Mouse (Mus musculus) adrenal gland, postnatal 4 days (tissue): ENCODE measurements around the gene Fbrs. TPM values are rescaled to one million over a fixed set of nuclear protein-coding genes. Genes with fewer than 3 reads are reported as not detected.
"Not testable (repeated sequence)": the region's sequence is repeated elsewhere in the genome, so short reads cannot be mapped to it uniquely, and the experiment has no call there.

Experiments used
- DNase-seq, 2 experiments: peaks; one replicate each; pipeline ENCODE4 v3.0.0; 2021 to 2022; ENCODE audit warnings: low spot score in 2 of 2, mixed read lengths in 2 of 2
- total RNA-seq, 2 experiments: library from RNA; stranded (reverse); gene quantifications; 2 replicates each; pipeline ENCODE4 v1.2.3; 2021

The Fbrs gene
- total RNA-seq, 2 experiments from 2014 or later = 90.8 to 94.0 TPM

- no peak for DNase-seq
These were observed 3.7 kb upstream of the Fbrs start for GRCm38 (mm10) chr7:127475186-127475740.

- DNase-seq = no peak
These were observed 2.7 kb upstream of the Fbrs start for GRCm38 (mm10) chr7:127476336-127476735.

- DNase-seq = no peak
These were observed 2.1 kb upstream of the Fbrs start for GRCm38 (mm10) chr7:127476855-127477254.

- DNase-seq = peak; percentile 92 to 97
These were observed 1.0 kb upstream of the Fbrs start for GRCm38 (mm10) chr7:127477687-127478634.

GRCm38 (mm10) chr7:127479318-127480225, 573 bp downstream of the Fbrs start:
- DNase-seq = no peak

GRCm38 (mm10) chr7:127480321-127480720, 1.3 kb downstream of the Fbrs start:
- DNase-seq = no peak

GRCm38 (mm10) chr7:127485416-127485815, 6.4 kb downstream of the Fbrs start:
- no peak for DNase-seq

- DNase-seq = not testable (repeated sequence)
These were observed 9.4 kb downstream of the Fbrs start for GRCm38 (mm10) chr7:127488364-127488763.

GRCm38 (mm10) chr7:127489982-127490381, 11.0 kb downstream of the Fbrs start:
- no peak for DNase-seq

- DNase-seq = no peak
These were observed 12.8 kb downstream of the Fbrs start for GRCm38 (mm10) chr7:127491846-127492245.

- no peak for DNase-seq
These were observed 15.6 kb downstream of the Fbrs start for GRCm38 (mm10) chr7:127494648-127495047.

GRCm38 (mm10) chr7:127497382-127497781, 18.4 kb downstream of the Fbrs start:
- no peak for DNase-seq

GRCm38 (mm10) chr7:127498407-127498806, 19.4 kb downstream of the Fbrs start:
- no peak for DNase-seq

- no peak for DNase-seq
These were observed 29.3 kb downstream of the Fbrs start for GRCm38 (mm10) chr7:127508291-127508690.

- DNase-seq = not testable (repeated sequence)
These were observed 30.8 kb downstream of the Fbrs start for GRCm38 (mm10) chr7:127509830-127510229.

- DNase-seq = no peak
These were observed 32.2 kb downstream of the Fbrs start for GRCm38 (mm10) chr7:127511241-127511640.

GRCm38 (mm10) chr7:127511808-127512230, 32.8 kb downstream of the Fbrs start, which contains the start of gene Srcap:
TSS of gene Srcap (plus strand) at chr7:127511983.
- peak; percentile 74 to 87 for DNase-seq

GRCm38 (mm10) chr7:127512231-127513015, 33.4 kb downstream of the Fbrs start:
- peak; percentile 76 to 87 for DNase-seq

GRCm38 (mm10) chr7:127513016-127513390, 34.0 kb downstream of the Fbrs start:
- no peak for DNase-seq

GRCm38 (mm10) chr7:127513781-127514180, 34.8 kb downstream of the Fbrs start:
- DNase-seq = no peak
